Mouse (Mus musculus) T-helper 17 cell (primary cell): ENCODE results near the gene Zfp989.
"Not testable (repeated sequence)": the region's sequence is repeated elsewhere in the genome, so short reads cannot be mapped to it uniquely, and the experiment has no call there.

Experiments
- in situ Hi-C, 2 experiments: fragments of 300-600 bp; cut with MboI, MseI; formaldehyde crosslinking; loops; 1 replicate in 1 of 2; 2 replicates in 1 of 2; pipeline ENCODE4 v1.15.1; 2025; ENCODE audit warnings: high pct_unique_total_duplicates in 2 of 2

Gene Zfp989

DNA sequence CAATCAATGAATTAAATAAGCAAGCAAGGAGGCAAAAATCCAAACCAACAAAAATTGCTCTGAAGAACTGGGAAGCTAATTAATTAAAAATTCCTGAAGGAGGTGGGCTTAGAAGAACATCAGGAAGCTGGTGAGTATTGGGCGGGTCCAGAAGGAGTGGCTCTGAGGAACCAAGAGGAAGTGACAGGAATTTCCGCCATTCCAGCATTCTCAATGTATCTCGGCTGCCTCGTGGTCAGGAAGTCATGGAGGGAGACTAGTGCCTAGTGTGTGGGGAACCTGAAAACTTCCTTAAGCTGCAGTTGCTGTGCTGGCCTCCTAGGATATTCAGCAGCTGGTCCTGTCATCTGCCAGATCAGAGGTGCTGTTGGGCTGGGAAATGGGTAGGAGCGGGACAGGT lies at the start of gene Zfp989:
Gene Zfp989 (plus strand): TSS at position 220 of the 400 bp plus-strand sequence.
- in situ Hi-C loops = loop anchor here (5.0 to 25.0 kb wide), 5 partner anchors 261 to 1684 kb away; partner anchors contain the start of gene Zfp986 (in 1 of the 2)

GRCm38 (mm10) chr4:146932311-146933082 lies 39.3 kb upstream of the Zfp989 start:
- in situ Hi-C loops = loop anchor here (25.0 kb wide), 3 partner anchors 220 to 1095 kb away; no protein-coding TSS in a partner anchor

DNA sequence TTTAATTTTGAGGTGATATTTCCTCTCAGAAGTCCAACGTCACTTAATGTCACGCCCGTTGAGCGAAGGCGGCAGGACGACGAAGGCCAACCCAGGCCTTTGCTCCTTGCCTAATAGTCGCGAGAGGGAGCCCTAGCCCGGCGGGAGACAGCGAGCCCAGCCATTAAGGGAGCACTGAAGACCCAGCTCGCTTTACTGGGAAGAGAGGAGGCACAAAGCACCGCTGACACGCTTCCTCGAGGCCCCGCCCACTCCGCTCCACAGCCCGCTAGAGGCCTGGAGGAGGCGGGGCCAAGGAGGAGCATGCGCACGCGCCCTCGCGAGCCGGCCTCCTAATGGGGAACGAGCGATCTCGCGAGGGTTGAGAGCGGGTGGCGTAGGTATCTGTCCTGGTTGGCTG lies 30.1 kb upstream of the Zfp989 start:
- in situ Hi-C loops = loop anchor here (25.0 kb wide), 3 partner anchors 229 to 1104 kb away; no protein-coding TSS in a partner anchor

GRCm38 (mm10) chr4:146976581-146976980 lies 4.8 kb downstream of the Zfp989 start:
- in situ Hi-C loops = loop anchor here (5.0 to 10.0 kb wide), 2 partner anchors 1112 to 1299 kb away; partner anchors contain the start of gene Zfp986 (in 1 of the 2)

- in situ Hi-C loops = loop anchor here (5.0 to 10.0 kb wide), 2 partner anchors 521 to 534 kb away; no protein-coding TSS in a partner anchor
Measured at GRCm38 (mm10) chr4:147018400-147018799, 46.6 kb downstream of the Zfp989 start.

DNA sequence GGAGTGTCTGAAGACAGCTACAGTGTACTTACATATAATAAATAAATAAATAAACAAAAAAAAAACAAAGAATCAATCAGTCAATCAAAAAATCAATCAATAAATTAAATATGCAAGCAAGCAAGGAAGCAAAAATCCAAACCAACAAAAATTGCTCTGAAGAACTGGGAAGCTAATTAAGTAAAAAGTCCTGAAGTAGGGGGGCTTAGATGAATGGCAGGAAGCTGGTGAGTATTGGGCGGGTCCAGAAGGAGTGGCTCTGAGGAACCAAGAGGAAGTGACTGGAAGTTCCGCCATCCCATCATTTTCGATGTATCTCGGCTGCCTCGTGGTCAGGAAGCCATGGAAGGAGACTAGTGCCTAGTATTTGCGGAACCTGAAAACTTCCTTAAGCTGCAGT lies 49.8 kb downstream of the Zfp989 start, which contains the start of gene Rex2:
Gene Rex2 (plus strand): TSS at position 301 of the 400 bp plus-strand sequence.
- in situ Hi-C loops = not testable (repeated sequence)

GRCm38 (mm10) chr4:147026374-147026773 lies 54.6 kb downstream of the Zfp989 start:
- in situ Hi-C loops = loop anchor here in 1 of 2 experiments (25.0 kb wide), 1 partner anchor 586 kb away; no protein-coding TSS in a partner anchor

DNA sequence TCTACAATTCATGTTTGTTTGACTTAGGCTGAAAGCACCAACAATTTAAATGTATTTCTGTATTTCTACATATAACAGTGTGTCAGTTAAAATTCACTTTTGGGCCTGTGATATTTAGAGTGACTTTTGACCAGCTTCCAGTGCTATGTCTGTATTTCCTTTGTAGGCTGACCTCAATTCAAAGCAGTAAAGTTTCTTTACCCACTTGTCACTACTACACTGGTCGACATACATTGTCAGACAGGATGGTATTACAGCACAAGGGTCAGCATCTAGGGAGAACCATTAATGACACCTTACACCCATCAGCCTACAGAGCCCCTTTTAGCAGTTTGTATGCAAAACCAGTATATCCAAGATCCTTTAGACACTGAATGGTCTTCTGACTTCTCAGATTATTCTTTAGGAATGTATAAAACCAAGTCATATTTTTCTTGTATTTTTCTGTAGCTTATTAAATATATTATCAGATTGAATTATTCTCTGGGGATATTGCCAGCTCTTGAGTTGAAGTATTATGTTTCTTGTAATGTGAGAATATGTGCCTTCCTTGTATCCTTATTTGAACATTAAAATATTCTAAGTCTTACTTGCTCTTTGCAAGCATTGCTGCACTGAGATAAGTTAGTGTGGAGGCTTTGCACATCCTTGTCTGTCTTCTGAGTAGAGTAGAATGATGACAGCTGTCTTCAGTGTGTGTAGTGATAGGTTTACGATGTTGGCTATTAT lies 59.7 kb downstream of the Zfp989 start:
- in situ Hi-C loops = loop anchor here (5.0 to 25.0 kb wide), 3 partner anchors 581 to 1349 kb away; no protein-coding TSS in a partner anchor
